Mouse (Mus musculus) E14TG2a.4 (cell line): ENCODE measurements around the gene Htra2.

Experiments
- CTCF ChIP-seq: conservative IDR thresholded peaks from 2 replicates; pipeline ENCODE4 v1.5.1; 2014; ENCODE audit warnings: low read length
- NANOG ChIP-seq: IDR thresholded peaks from 2 replicates; pipeline ENCODE4 v1.6.1; 2014; ENCODE audit warnings: borderline replicate concordance, low read length, mixed read lengths
- POU5F1 ChIP-seq: IDR thresholded peaks from 2 replicates; pipeline ENCODE4 v1.6.1; 2014; ENCODE audit warnings: low read length, borderline replicate concordance

- TF ChIP-seq CTCF (no peak), NANOG (no peak), POU5F1 (no peak)
Measured at GRCm38 (mm10) chr6:83004309-83004708, 50.8 kb downstream of the Htra2 start.
